Mouse (Mus musculus) brain, embryonic 14.5 days (tissue): ENCODE data around the gene Bcat1. TPM values are rescaled to one million over a fixed set of nuclear protein-coding genes. Genes with fewer than 3 reads are reported as not detected.
A peak's percentile ranks its signal among the peaks of the same experiment; 100 is the strongest.

Experiments used
- DNase-seq: peaks from one replicate; pipeline ENCODE4 v3.0.0-alpha.2; 2011; ENCODE audit warnings: low read depth
- CTCF ChIP-seq: fragments of 200-500 bp; IDR thresholded peaks from 2 replicates; pipeline ENCODE4 v1.5.1; 2012; ENCODE audit warnings: inconsistent platforms, mild to moderate bottlenecking, moderate library complexity, borderline replicate concordance; ENCODE audit not compliant: insufficient read depth, insufficient read length; ENCODE audit errors: extremely low read depth
- POLR2A ChIP-seq: fragments of 200-500 bp; IDR thresholded peaks from 2 replicates; pipeline ENCODE4 v1.6.1; 2012; ENCODE audit warnings: mild to moderate bottlenecking, inconsistent platforms, borderline replicate concordance; ENCODE audit not compliant: poor library complexity, insufficient read depth, insufficient read length, severe bottlenecking; ENCODE audit errors: extremely low read depth
- polyA plus RNA-seq: library from polyadenylated mRNA; depleted of rRNA; stranded (reverse); fragments of >200 nt; gene quantifications from 2 replicates; pipeline ENCODE4 v1.2.3, GENCODE M21; 2012

Bcat1 gene
- polyA plus RNA-seq, 1 experiment: 34.6 TPM

GRCm38 (mm10) chr6:145066416-145066815, 9.6 kb downstream of the Bcat1 start:
- DNase-seq: no peak
- TF ChIP-seq CTCF: no peak
- TF ChIP-seq POLR2A: no peak

DNA sequence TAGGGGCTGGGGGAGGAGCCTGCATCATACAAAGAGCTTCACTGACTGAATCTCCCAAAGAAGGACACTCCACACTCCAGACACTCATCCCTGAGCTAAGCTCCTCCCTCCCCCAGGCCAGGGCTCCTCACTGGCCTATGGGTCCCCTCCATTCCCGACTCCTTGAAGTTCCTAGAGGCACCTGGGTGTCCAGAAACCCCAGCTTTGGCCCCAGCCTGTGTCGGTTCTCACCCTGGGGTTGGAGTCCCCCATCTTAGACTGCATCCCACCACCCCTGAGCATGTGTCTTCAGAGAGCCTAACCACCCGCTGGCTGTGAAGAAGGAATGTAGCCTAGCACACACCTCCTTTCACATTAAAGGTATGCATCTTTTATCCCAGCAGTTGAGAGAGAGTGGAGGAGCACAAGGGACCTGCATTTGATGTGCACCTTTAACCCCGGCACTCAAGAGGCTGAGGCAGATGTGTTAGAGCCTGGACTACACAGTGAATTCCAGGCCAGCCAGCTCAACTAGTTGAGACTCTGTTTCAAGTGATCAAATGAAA, 10.6 kb downstream of the Bcat1 start:
- TF ChIP-seq POLR2A (no peak), CTCF (no peak)
- no peak for DNase-seq

- TF ChIP-seq POLR2A (no peak), CTCF (no peak)
These were observed 11.9 kb downstream of the Bcat1 start for GRCm38 (mm10) chr6:145064104-145064503.

GRCm38 (mm10) chr6:145063212-145063868, 12.6 kb downstream of the Bcat1 start:
- no peak for TF ChIP-seq POLR2A
- TF ChIP-seq CTCF: no peak
- DNase-seq: no peak

More at GRCm38 (mm10) chr6:145064104-145064503, 11.9 kb downstream of the Bcat1 start:
- DNase-seq: no peak

- TF ChIP-seq POLR2A: no peak
- no peak for TF ChIP-seq CTCF
- no peak for DNase-seq
These were observed 13.2 kb downstream of the Bcat1 start for GRCm38 (mm10) chr6:145062763-145063162.

- no peak for DNase-seq
- TF ChIP-seq CTCF (no peak), POLR2A (no peak)
These were observed 14.6 kb downstream of the Bcat1 start for GRCm38 (mm10) chr6:145061361-145061760.

DNA sequence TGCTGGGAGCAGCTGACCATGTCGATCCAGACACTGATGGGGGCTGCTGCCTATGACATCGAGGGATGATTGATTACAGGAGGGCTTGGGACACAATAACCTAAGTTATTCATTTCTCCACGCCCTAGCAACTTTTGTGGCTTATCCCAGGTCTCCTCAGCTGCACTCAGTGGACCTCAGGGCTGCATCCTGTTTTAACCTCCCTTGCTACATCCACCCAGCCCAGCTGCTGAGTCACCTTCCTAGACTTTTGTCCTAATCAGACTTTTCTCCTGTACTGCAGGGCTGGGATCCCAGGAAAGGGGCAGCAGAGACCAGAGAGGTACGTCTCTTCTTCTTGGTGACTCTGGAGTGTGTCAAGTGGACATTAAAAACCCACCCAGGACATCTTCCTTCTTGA, 19.9 kb downstream of the Bcat1 start:
- no peak for TF ChIP-seq POLR2A
- no peak for TF ChIP-seq CTCF
- no peak for DNase-seq

- no peak for TF ChIP-seq CTCF
- TF ChIP-seq POLR2A: no peak
- no peak for DNase-seq
These were observed 20.6 kb downstream of the Bcat1 start for GRCm38 (mm10) chr6:145055277-145055858.

GRCm38 (mm10) chr6:145052669-145053068, 23.3 kb downstream of the Bcat1 start:
- TF ChIP-seq CTCF: no peak
- no peak for TF ChIP-seq POLR2A
- DNase-seq: no peak

DNA sequence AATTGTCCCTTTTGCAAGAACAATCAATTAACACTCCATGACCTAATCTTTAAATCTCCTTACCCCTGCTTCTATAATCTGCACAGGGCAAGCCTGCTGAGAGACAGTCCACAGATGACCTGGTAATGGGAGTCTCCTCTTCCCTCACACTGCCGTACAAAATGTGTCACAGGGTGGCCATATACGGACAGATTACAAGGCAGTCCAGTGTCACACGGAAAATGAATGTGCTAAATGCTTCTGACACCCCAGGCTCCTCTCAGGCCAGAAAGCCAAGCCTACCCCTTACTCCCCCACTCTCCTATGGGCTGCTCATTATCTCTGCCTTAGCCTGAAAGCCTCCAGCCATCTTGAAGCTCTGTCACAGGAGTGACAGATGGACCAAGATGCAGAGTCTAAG, 25.1 kb downstream of the Bcat1 start:
- peak; percentile 53 for DNase-seq
- no peak for TF ChIP-seq POLR2A
- TF ChIP-seq CTCF: no peak

GRCm38 (mm10) chr6:145048131-145048997, 27.6 kb downstream of the Bcat1 start:
- peak; percentile 69 for DNase-seq
- TF ChIP-seq POLR2A: no peak
- peak; percentile 40; the same call in 1 of the 2 replicates for TF ChIP-seq CTCF
